Mouse (Mus musculus): ENCODE results near the gene Zfp518a. TPM values are rescaled to one million over a fixed set of nuclear protein-coding genes. Genes with fewer than 3 reads are reported as not detected.

Gene Zfp518a
- total RNA-seq (2021): 1 to 10 TPM; 5.0 to 6.2 TPM
- long read RNA-seq, experiment 1, full-length matches to known transcripts: 1 of 5 reads
- long read RNA-seq, experiment 1, partial matches to known transcripts: 0 of 5 reads
- long read RNA-seq, experiment 1, other reads (novel, unspliced or antisense): 4 of 5 reads
- long read RNA-seq, experiment 2, partial matches to known transcripts: 0 of 3 reads
- long read RNA-seq, experiment 2, other reads (novel, unspliced or antisense): 3 of 3 reads

DNA sequence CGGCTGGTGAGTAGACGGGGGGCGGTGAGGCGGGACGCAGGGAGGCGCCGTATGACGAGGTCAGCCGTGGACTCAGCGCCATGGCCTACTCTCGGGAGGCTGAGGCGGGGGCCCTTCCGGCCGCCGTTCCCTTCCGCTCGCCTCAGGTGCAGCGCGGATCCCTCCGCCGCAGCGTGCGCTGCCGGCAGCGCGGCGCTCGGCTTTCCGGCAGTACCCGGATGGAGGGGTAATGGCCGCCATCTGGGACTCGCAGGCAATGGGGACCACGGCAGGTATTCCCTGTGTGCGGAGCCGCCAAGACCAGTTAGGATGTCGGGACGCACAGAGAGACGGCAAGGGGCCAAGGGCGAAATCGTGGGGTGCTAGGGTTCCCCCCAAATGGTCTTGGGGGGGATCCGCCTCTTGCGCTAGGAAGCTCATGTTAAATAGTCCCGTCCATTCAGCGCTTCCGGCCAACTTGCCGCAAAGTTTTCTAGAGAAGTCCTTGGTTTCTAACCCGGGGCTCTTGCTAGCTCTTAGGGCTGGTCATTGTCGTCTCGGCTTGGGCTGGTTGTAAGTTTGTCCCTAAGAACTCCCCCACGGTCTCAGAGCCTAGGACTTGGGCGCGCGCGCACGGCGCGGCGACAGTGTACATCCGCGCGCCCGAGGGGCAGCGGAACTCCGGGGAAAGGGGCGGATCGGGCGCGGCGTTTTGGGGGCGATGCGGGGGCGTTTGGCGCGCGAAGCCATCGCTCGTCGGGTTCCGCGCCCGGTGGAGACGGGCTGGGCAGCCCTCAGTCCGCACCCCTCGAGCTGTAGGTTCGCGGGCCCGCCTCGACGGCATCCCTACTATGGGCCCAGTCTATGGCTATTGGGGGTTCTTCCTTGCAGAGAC, at the start of gene Zfp518a:
Zfp518a (plus strand) TSS at position 187 of the 874 bp plus-strand sequence.
- peak; percentile 81 for DNase-seq (ENCODE audit: low spot score)

DNA sequence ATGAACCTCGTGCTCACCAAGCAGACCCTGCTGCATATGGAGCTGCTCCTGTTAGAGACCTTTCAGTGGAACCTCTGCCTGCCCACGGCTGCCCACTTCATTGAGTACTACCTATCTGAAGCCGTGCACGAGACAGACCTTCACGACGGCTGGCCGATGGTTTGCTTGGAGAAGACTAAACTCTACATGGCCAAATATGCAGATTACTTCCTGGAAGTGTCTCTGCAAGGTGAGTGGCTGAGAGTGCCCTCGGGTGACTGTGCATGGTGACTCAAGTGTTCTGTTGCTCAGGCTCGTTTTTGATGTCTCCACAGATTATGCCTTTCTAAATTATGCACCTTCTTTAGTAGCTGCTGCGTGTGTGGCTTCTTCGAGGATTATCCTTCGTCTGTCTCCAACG, 49.8 kb upstream of the Zfp518a start:
- DNase-seq (ENCODE audit: low spot score): no peak

DNA sequence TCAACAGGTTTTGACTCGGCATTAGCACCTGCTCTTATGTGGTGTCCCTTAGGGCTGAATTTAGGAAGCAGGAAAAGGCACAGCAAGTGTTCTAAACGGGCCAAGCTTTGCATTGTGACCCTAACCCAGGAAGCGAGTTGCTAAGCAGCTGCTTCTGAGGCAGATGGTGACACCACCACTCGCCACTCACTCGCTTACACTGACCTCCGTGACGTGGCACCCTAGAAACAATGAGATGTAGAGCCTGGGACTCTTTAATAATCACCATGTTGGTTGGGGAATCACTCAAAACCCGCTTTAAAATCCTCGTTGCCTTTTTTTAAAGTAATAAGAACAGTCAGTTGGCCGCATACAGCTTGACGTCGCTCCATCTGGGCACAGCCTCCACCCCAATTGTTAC, 45.1 kb upstream of the Zfp518a start:
- DNase-seq (ENCODE audit: low spot score): no peak

GRCm38 (mm10) chr19:40859555-40859954, 35.0 kb upstream of the Zfp518a start:
- DNase-seq (ENCODE audit: low spot score): no peak

DNA sequence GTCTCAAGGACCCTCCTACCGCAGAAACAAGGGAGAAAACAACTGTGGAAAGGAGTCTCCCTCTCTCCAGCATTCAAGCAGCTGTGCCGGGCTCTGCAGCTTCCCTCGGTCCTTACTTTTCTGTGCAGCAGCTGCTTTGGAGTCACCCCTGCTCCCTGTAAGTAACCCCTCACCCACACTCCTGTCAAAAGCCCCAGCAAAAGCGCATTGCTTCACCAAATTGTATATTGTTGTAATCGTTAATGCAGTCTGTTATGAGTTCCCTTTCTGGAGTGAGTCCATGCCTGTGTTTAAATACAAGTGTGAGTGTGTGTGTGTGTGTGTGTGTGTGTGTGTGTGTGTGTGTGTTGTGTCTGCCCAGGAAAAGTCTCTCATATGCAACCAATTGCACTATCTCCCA, 26.2 kb upstream of the Zfp518a start:
- no peak for DNase-seq (ENCODE audit: low spot score)

- no peak for DNase-seq (ENCODE audit: low spot score)
Observed at GRCm38 (mm10) chr19:40869425-40870105, 24.9 kb upstream of the Zfp518a start.

DNA sequence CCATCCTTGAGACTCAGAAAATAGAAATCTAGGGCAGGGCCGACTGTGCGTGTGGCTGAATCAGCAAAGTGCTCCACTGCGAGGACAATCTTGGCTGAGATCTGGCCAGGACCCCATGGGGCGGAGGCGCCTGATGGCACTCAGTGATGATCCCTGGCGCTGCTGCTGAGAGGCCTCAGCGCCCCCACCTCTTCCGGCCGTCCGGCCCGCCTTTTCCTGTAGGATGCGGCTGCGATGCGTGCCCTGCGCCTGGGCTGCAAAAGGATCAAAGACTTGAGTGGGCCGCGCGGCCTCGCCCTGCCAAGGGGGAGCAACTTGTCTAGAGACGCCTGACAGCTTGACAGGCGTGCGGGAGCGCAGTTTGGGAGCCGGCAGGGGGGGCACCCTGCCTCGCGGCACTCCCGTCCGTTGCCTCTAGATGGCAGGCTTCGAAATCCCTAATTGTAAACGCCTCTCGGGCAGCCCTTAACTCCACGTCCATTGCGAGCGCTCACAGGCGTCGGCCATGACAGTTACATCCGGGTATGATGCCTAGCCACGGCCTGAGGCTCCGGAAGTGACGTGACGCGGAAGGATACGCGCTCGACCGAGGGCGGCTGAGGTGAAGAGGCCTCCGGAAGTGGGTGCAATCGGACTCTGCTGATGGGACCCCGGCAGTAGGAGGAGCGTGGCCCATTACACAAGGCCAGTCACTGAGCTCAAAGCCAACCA, 21.4 kb upstream of the Zfp518a start:
- peak; percentile 82 for DNase-seq (ENCODE audit: low spot score)

DNA sequence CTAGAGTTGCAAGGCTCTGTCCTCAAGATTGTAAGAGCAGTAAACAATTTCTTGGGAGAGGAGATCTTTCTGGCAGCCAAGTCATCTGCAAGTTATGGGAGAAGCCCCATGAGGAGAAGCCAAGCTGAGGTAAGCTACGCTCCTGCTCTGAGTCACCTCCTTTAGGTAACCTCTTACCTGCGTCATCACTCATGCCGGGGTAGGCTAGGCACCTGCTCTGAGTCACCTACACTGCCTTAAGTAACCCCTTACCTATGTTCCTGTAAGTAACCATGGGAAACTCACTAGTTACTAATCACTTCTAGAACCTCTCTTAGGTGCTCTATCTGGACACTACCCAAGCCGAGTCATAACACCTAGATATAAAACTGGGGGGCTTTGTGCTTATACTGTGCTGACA, 12.8 kb upstream of the Zfp518a start:
- no peak for DNase-seq (ENCODE audit: low spot score)

DNA sequence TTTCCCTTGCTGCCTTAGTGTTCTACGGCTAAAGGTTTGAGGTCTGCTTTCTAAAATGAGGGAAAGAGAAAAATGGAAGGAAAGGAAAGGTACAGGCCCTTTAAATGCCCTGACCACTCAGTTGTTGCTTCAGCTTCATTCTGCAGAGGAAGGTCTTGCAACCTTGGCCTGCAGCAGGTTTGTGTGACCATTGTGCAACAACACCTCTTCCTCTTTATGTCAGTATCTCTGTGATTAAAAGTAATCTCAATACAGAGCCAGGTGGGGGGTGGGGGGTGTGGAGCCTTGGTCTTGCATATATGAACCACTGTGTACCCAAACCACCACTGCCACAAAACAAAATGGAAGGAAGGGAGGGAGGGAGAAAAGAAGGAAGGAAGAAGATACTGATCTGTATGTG, 5.6 kb upstream of the Zfp518a start:
- no peak for DNase-seq (ENCODE audit: low spot score)

DNA sequence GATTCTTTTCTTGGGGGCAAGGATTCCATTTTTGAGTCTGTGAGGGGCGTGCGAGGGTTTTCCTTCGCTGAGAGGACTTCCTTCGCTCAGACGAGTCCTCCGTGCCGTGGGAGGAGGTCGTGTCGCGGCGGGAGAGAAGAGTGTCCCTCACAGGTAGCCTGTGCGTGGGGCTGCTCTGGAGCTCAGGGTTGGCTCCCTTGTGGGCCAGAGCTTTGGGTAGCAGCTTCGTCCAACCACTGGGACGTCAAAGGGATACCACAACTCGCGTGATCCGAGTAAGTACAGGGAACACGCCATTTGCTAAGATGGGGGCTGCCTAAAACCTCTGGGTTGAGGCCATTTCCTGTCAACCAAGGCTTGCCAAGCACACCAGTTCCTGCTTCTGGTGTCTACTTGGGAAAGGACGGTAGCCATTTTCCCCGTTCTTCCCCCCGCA, 416 bp upstream of the Zfp518a start:
- DNase-seq (ENCODE audit: low spot score): no peak

DNA sequence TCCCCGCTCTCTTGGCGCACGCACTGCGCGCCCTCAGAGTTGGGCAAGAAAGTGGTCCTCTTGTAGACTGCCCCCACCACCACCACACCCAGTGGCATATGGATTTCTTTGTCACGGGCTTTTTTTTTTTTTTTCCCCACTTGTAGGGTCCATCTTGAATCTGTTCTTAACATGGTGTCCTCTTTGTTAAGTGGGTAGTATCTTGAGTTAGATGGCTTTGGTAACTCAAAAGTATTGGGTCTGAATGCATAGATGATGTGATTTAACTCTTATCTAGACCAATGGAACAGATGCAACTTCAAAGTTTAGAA, 843 bp downstream of the Zfp518a start:
- DNase-seq (ENCODE audit: low spot score): no peak

DNA sequence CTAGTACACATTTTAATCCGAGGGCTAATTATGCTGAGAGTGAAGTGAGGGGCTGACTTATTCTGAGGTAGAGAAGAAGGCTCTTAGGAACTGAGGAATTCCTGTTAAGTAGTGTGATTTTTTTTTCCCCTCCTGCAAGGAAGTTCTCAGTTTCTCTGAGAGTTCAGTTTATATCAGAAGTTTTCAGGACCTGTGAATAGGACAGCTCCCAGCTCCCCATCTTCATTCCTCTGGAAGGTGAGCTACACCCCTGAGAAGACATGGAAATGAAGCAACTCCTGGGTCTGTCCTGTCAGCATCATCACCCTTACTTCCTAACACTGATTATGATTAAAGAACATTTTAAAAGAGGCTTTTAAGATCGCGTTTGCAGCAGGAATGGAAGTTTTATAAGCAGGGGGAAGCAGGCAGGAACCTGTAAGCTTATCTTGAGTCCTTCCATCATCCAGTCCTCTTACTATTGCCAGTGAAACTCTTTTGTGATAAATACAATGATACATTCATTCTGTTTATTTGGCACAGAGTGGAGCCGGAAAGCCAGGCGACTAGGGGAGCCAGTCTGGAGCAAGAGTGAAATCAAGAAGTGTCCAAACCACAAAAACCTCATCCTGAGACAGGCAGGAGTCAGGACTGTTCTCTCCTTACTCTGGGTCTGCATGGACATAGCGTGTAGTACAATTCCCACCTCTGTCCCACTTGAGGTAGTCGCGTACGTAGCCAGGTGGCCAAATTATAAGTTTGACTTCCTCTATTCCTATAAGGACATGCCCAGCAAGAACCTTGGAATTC, 37.3 kb downstream of the Zfp518a start:
- DNase-seq (ENCODE audit: low spot score): no peak

DNA sequence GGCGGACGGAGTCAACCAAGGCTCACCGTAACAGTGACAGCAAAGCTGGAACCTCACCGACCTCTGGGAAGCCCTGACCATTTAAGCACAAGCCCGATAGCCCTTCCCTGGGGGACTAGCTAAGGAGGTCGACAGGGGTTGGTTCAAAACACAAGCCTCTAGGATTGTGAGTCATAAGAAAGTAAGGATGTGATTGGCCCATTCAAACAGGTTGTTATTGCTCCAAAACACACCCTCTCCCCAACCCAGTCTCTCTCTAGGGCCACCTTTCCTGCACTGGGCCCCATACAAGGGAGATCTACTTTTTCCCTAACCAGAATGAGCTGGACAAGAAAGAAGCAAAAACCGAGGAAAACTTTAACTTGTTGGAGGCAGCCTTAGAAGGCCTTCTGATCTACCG, 40.9 kb downstream of the Zfp518a start:
- DNase-seq (ENCODE audit: low spot score): no peak

DNA sequence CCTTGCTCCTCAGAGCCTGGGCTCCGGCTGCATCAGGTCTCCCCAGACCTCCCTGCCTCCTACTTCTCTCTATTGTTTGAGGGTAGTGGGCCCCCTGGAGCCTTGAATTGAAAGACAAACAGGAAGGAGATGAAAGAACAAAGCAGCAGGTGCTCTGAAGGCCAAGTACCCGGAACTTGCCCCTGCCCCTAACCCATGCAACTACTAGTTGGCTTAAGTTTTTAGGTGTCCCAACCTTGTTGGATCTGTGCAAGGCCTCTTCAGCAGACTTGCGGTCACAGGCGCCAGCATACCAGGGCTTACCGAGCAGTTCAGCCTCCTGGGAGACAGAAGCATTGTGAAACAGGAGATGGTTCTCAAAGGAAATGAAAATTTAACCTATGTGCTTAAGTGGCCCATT, 41.5 kb downstream of the Zfp518a start:
- no peak for DNase-seq (ENCODE audit: low spot score)

GRCm38 (mm10) chr19:40943552-40943951, 49.0 kb downstream of the Zfp518a start:
- no peak for DNase-seq (ENCODE audit: low spot score)

DNA sequence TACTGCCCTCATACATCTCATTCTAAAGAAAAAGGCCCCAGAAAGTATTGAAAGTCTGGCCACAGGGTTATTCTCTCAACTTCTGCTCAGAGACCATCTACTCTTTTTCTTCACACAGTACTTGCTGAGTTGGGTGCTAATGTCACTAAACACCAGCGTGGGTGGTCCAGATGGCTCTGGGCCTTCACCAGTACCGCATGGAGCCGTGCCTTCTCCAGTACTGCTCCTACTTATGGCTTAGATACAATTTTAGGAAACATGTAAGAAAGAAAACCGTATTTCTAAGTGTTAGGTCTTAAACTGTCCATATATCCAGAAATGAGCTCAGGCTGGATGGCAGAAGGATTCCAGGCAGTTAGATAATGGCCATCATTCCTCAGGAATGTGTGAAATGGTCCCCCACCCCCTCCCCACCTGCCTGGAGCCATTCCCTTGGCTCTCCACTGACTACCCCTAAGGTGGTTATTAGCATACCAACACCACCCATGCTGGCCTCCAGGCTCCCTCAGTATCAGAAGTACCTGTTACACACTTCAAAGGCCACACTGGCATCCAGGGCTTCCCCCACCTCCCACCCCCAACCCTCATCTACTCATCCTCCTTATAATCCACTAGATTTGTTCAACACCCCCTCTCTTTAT, 52.6 kb downstream of the Zfp518a start:
- no peak for DNase-seq (ENCODE audit: low spot score)

DNA sequence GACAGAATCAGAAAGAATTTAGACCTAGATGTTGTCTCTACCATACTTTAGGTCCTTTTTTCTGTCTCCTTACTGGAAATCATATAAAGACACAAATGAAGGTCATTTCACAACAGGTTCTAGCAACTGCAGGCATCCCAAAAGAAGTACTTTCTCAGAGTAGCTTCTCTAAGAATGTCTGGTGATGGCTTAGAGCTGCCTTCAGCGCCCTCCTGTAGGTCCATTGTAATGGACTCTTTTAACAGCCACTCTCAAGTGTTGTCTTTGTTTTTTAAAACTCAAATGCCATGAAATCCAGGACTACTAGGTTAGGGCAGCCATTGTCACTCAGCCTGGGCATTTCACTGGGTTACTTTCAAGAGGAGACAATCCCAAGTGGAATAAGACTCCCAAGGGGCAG, 64.5 kb downstream of the Zfp518a start:
- DNase-seq (ENCODE audit: low spot score): no peak

GRCm38 (mm10) chr19:40962988-40963387, 68.5 kb downstream of the Zfp518a start:
- DNase-seq (ENCODE audit: low spot score): peak; percentile 36

DNA sequence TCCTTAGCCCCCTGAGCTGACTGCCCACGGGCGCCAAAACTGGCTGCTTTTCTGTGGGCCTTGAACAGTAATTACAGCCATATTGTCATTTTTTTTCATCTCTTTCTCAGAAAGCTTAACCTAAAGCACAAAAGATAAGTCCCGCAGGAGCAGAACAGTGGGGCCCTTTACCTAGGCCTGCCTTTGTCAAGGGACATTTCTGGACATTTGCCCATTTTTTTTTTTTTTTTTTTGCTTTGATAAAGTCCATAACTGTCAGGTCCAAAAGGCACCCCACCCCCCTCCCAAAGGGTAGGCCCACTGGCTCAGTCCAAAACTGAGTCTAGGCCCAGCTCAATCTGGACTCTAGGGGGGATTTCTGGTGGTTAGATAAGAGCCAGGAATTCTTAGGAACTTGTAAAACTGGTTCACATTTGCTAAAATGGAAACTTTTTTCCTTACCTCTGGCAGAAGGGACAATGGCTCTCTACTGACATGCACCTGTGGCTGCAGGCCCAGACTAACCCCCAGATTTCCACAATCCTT, 69.9 kb downstream of the Zfp518a start:
- no peak for DNase-seq (ENCODE audit: low spot score)
